Mouse (Mus musculus) lung, adult 10 weeks (tissue): ENCODE data around the gene Qprt. TPM values are rescaled to one million over a fixed set of nuclear protein-coding genes. Genes with fewer than 3 reads are reported as not detected.

Experiments
- polyA plus RNA-seq: library from polyadenylated mRNA; stranded (reverse); fragments of 350-450 nt; fragmentation: Illumina TruSeq; extraction: RNeasy Lipid Tissue Mini Kit (QIAGEN cat#74804); gene quantifications from one replicate; pipeline ENCODE4 v1.2.3, GENCODE M21; 2014; ENCODE audit warnings: low read depth, low replicate concordance; ENCODE audit not compliant: insufficient read depth

Qprt gene
- 0.22 TPM for polyA plus RNA-seq

GRCm38 (mm10) chr7:127121911-127122270 lies at the start of gene Qprt:
TSS of gene Qprt (minus strand) at chr7:127122226.

GRCm38 (mm10) chr7:127137262-127138017 lies 15.4 kb upstream of the Qprt start, which contains the start of gene Spn:
TSS of gene Spn (minus strand) at chr7:127137823.

GRCm38 (mm10) chr7:127091114-127091896 lies 30.7 kb downstream of the Qprt start, which contains the start of gene AI467606:
TSS of gene AI467606 (plus strand) at chr7:127091359.

GRCm38 (mm10) chr7:127087278-127088010 lies 34.6 kb downstream of the Qprt start, which contains the start of gene Zg16:
TSS of gene Zg16 (minus strand) at chr7:127087328.

Other genes with a start within 250 kb of the Qprt start
- gene Taok2, start 237.5 kb downstream of the Qprt start, polyA plus RNA-seq: 60.3 TPM
- gene Tmem219, start 199.3 kb downstream of the Qprt start, polyA plus RNA-seq: 57.2 TPM
- 6.6 TPM for gene Kctd13, start 193.3 kb downstream of the Qprt start, polyA plus RNA-seq
- gene Asphd1, start 172.6 kb downstream of the Qprt start, polyA plus RNA-seq: not detected
- gene Sez6l2, start 171.7 kb downstream of the Qprt start, polyA plus RNA-seq: 0.34 TPM
- gene Cdipt, start 146.3 kb downstream of the Qprt start, polyA plus RNA-seq: 102 TPM
- gene Cdiptos, start 146.1 kb downstream of the Qprt start, polyA plus RNA-seq: 4.1 TPM
- gene Mvp, start 107.6 kb downstream of the Qprt start, polyA plus RNA-seq: 46.3 TPM
- gene Pagr1b, start 105.7 kb downstream of the Qprt start, polyA plus RNA-seq: not detected
- 10.9 TPM for gene Pagr1a, start 104.9 kb downstream of the Qprt start, polyA plus RNA-seq
- 24.7 TPM for gene Gm42742, start 101.1 kb downstream of the Qprt start, polyA plus RNA-seq
- 0.74 TPM for gene Prrt2, start 101.0 kb downstream of the Qprt start, polyA plus RNA-seq
- gene Maz, start 95.2 kb downstream of the Qprt start, polyA plus RNA-seq: 57.2 TPM
- 0.95 TPM for gene Kif22, start 79.8 kb downstream of the Qprt start, polyA plus RNA-seq
- not detected for gene Zg16, start 34.9 kb downstream of the Qprt start, polyA plus RNA-seq
- 23.2 TPM for gene AI467606, start 30.9 kb downstream of the Qprt start, polyA plus RNA-seq
- gene Spn, start 15.6 kb upstream of the Qprt start, polyA plus RNA-seq: 10.0 TPM
- gene Cd2bp2, start 73.8 kb upstream of the Qprt start, polyA plus RNA-seq: 33.6 TPM
- 16.9 TPM for gene Tbc1d10b, start 86.2 kb upstream of the Qprt start, polyA plus RNA-seq
- 4.2 TPM for gene Mylpf, start 86.7 kb upstream of the Qprt start, polyA plus RNA-seq
- 5.6 TPM for gene Zfp553, start 110.8 kb upstream of the Qprt start, polyA plus RNA-seq
- gene Sept1, start 110.9 kb upstream of the Qprt start, polyA plus RNA-seq: 23.5 TPM
- gene Zfp771, start 122.0 kb upstream of the Qprt start, polyA plus RNA-seq: 10.4 TPM
- 29.4 TPM for gene Dctpp1, start 138.5 kb upstream of the Qprt start, polyA plus RNA-seq
- 23.5 TPM for gene Sephs2, start 151.8 kb upstream of the Qprt start, polyA plus RNA-seq
- 12.3 TPM for gene Itgal, start 174.0 kb upstream of the Qprt start, polyA plus RNA-seq
- 12.4 TPM for gene Zfp768, start 223.4 kb upstream of the Qprt start, polyA plus RNA-seq